11 mouse cellular contexts compared by ENCODE assay signal in the genomic region with DNA sequence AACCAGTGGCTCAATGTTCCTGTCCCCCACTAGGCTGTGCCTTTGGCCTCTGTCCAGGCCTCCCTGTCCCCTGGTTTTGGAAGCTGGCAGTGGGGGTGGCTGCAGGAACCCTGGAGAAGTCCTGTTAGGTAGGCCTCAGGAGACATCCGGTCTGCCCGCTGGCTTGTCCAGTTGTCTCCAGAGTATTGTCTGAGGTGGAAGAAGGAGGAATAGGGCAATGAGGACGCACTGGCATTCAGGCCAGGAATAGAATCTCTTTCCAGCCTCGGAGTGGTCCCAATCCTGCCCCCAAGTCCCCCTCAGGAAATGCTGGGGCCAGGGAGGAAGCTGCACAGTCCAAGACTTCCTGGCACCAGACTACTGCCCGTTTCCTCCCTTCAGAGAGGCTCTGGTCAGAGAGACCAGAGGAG. TPM values are rescaled to one million over a fixed set of nuclear protein-coding genes. Genes with fewer than 3 reads are reported as not detected.
DNase-seq lines count a peak whose midpoint lies in the region; ATAC-seq lines count a peak whose summit lies in the region.
"Had no signal": no experiment of that assay in that cellular context is flagged by ENCODE, and none has a peak within 500 bp of the region (broad histone marks: within the 10 kb centered on the region; RNA-seq: fewer than 3 reads in every experiment).

No protein-coding gene starts in this region.

- no peaks in the 10 kb centered on the region for H3K9me3 ChIP-seq in forebrain, embryonic 10.5 days
- no peaks in the 10 kb centered on the region for H3K9me3 ChIP-seq in forebrain, embryonic 12.5 days
- no peaks in the 10 kb centered on the region for H3K9me3 ChIP-seq in heart, embryonic 16.5 days (replicated peaks; ENCODE audit: control insufficient read depth, low read length)
- H3K9me3 ChIP-seq: midbrain, embryonic 12.5 days had no signal

- WGBS in forebrain, embryonic 10.5 days, result 78% methylated on average over 5 of the region's 5 CpGs
- 70% methylated on average over 5 of the region's 5 CpGs for WGBS in forebrain, embryonic 12.5 days
- 40% methylated on average over 5 of the region's 5 CpGs for WGBS in heart, embryonic 16.5 days

- H3K36me3 ChIP-seq in forebrain, embryonic 10.5 days (replicated peaks), result no peaks in the 10 kb centered on the region
- no peaks in the 10 kb centered on the region for H3K36me3 ChIP-seq in forebrain, embryonic 12.5 days (replicated peaks)
- H3K36me3 ChIP-seq in heart, embryonic 16.5 days (ENCODE audit: control insufficient read depth, insufficient read depth), result no peaks in the 10 kb centered on the region
- H3K36me3 ChIP-seq: midbrain, embryonic 12.5 days had no signal

- no peak overlapping the region for H3K4me3 ChIP-seq in forebrain, embryonic 10.5 days
- H3K4me3 ChIP-seq in forebrain, embryonic 12.5 days (replicated peaks), result no peak overlapping the region
- H3K4me3 ChIP-seq in heart, embryonic 16.5 days (ENCODE audit: low read length), result no peak overlapping the region
- H3K4me3 ChIP-seq: midbrain, embryonic 12.5 days had no signal

- DNase-seq in forebrain, embryonic 10.5 days (ENCODE audit: extremely low spot score, low spot score), result no peak
- DNase-seq in kidney, postnatal 4 days, result peak; percentile 65 to 75
- peak; percentile 46 for DNase-seq in lung, postnatal 14 days
- no peak for DNase-seq in layer of hippocampus, postnatal 25 days (ENCODE audit: extremely low spot score in 1 of 2, low spot score in 1 of 2)
- no peak for DNase-seq in cerebellum, postnatal 4 days (ENCODE audit: low spot score in 2 of 2)
- DNase-seq in embryo, embryonic 10 days (ENCODE audit: low spot score), result no peak
- DNase-seq: adrenal gland, postnatal 10 days; spleen, adult 18-20 months had no signal

- H3K9ac ChIP-seq in forebrain, embryonic 12.5 days, result no peak overlapping the region
- H3K9ac ChIP-seq in heart, embryonic 16.5 days (ENCODE audit: low read length), result no peak overlapping the region
- H3K9ac ChIP-seq: midbrain, embryonic 12.5 days had no signal

- H3K4me1 ChIP-seq in forebrain, embryonic 10.5 days, result peaks cover 29% of the 10 kb centered on the region
- peaks cover 10% of the 10 kb centered on the region for H3K4me1 ChIP-seq in forebrain, embryonic 12.5 days
- peaks cover 32% of the 10 kb centered on the region for H3K4me1 ChIP-seq in heart, embryonic 16.5 days (ENCODE audit: control insufficient read depth, insufficient read depth, low read length)

- H3K27me3 ChIP-seq in forebrain, embryonic 10.5 days (ENCODE audit: poor library complexity, severe bottlenecking), result peaks cover 54% of the 10 kb centered on the region
- peaks cover 53% of the 10 kb centered on the region for H3K27me3 ChIP-seq in forebrain, embryonic 12.5 days
- no peaks in the 10 kb centered on the region for H3K27me3 ChIP-seq in heart, embryonic 16.5 days (ENCODE audit: control insufficient read depth, insufficient read depth, low read length)

- no peak overlapping the region for H3K4me2 ChIP-seq in forebrain, embryonic 12.5 days
- H3K4me2 ChIP-seq in heart, embryonic 16.5 days (ENCODE audit: low read depth, low read length), result peak overlapping the region; percentile 3; the same call in 1 of the 2 replicates
- H3K4me2 ChIP-seq: midbrain, embryonic 12.5 days had no signal

- ATAC-seq in forebrain, embryonic 12.5 days (ENCODE audit: low FRiP score), result no peak
- peak; percentile 39; the same call in 1 of the 2 replicates for ATAC-seq in heart, embryonic 16.5 days (replicated peaks; ENCODE audit: extremely low read depth, insufficient read depth, low FRiP score)

- H3K27ac ChIP-seq in forebrain, embryonic 10.5 days, result peak overlapping the region; percentile 69; the same call in 1 of the 2 replicates
- H3K27ac ChIP-seq in forebrain, embryonic 12.5 days, result no peak overlapping the region; the same call in 1 of the 2 replicates
- H3K27ac ChIP-seq in heart, embryonic 16.5 days (ENCODE audit: low read length), result peak overlapping the region; percentile 75
- H3K27ac ChIP-seq: midbrain, embryonic 12.5 days had no signal

RNA-seq across cellular contexts. Expression of gene Slc48a1, which starts 4.4 kb away (rescaled TPM):
- polyA plus RNA-seq in forebrain, embryonic 10.5 days (2016; fragmentation: Nextera tagmentation; extraction: Ambion mirVana), result 28.7 and 32.2 TPM in 2 replicates
- 36.6 and 38.1 TPM in 2 replicates for polyA plus RNA-seq in forebrain, embryonic 12.5 days (2016; fragmentation: Nextera tagmentation; extraction: Ambion mirVana)
- 71.0 and 76.0 TPM in 2 replicates for polyA plus RNA-seq in heart, embryonic 16.5 days (2015; fragmentation: Nextera tagmentation; extraction: Ambion mirVana)
- total RNA-seq in layer of hippocampus, postnatal 25 days (2021), result 100 to 1,000 TPM; 151 to 169 TPM

RNA-seq across cellular contexts. Expression of gene Rapgef3, which starts 6.2 kb away (rescaled TPM):
- 5.4 and 6.3 TPM in 2 replicates for polyA plus RNA-seq in forebrain, embryonic 10.5 days (2016; fragmentation: Nextera tagmentation; extraction: Ambion mirVana)
- 6.2 and 6.3 TPM in 2 replicates for polyA plus RNA-seq in forebrain, embryonic 12.5 days (2016; fragmentation: Nextera tagmentation; extraction: Ambion mirVana)
- polyA plus RNA-seq in heart, embryonic 16.5 days (2015; fragmentation: Nextera tagmentation; extraction: Ambion mirVana), result 26.3 and 28.7 TPM in 2 replicates
- 10 to 100 TPM; 36.3 to 40.3 TPM for total RNA-seq in layer of hippocampus, postnatal 25 days (2021)

RNA-seq across cellular contexts. Expression of gene Endou, which starts 42.8 kb away (rescaled TPM):
- polyA plus RNA-seq in forebrain, embryonic 10.5 days (2016; fragmentation: Nextera tagmentation; extraction: Ambion mirVana), result 0.11 and 0.12 TPM in 2 replicates
- polyA plus RNA-seq in forebrain, embryonic 12.5 days (2016; fragmentation: Nextera tagmentation; extraction: Ambion mirVana), result 0.10 and 0.33 TPM in 2 replicates
- polyA plus RNA-seq in heart, embryonic 16.5 days (2015; fragmentation: Nextera tagmentation; extraction: Ambion mirVana), result 2.8 and 9.6 TPM in 2 replicates
- under 1 TPM; 0.59 to 0.71 TPM for total RNA-seq in layer of hippocampus, postnatal 25 days (2021)

Comparison
In these comparisons a context has a peak if more than half of its experiments do, and no peak if none do; other contexts are left out.
1. DNase-seq: peak in kidney, postnatal 4 days (2 of 2) and lung, postnatal 14 days (single experiment); none in forebrain, embryonic 10.5 days (single experiment), layer of hippocampus, postnatal 25 days (0 of 2), cerebellum, postnatal 4 days (0 of 2) and embryo, embryonic 10 days (single experiment).